Mouse (Mus musculus) gastrocnemius, adult 2 months (tissue): ENCODE results near the gene Copg2. TPM values are rescaled to one million over a fixed set of nuclear protein-coding genes. Genes with fewer than 3 reads are reported as not detected.

Source experiments
- DNase-seq: peaks from one replicate; pipeline ENCODE4 v3.0.0; 2022
- H3K27ac ChIP-seq: fragments of 200-600 bp; 2 replicates; pipeline ENCODE4 v1.8.1; 2022; ENCODE audit warnings: mild to moderate bottlenecking
- H3K4me3 ChIP-seq: fragments of 200-600 bp; 2 replicates; pipeline ENCODE4 v1.8.1; 2022; ENCODE audit warnings: mild to moderate bottlenecking, moderate library complexity
- CTCF ChIP-seq: fragments of 200-600 bp; IDR thresholded peaks from 2 replicates; pipeline ENCODE4 v1.8.1; 2022; ENCODE audit warnings: antibody characterized with exemption, mild to moderate bottlenecking, moderate library complexity
- intact Hi-C: fragments of 180-260 bp; cut with DNase I; formaldehyde crosslinking; loops from one replicate; pipeline ENCODE4 v1.15.1; 2025
- microRNA-seq: library from miRNA; unstranded; fragments of <30 nt; microRNA quantifications from one replicate; pipeline ENCODE4 v1.2.0, GENCODE M21; 2021
- total RNA-seq, 2 experiments: library from RNA; stranded (reverse); gene quantifications; 2 replicates each; pipeline ENCODE4 v1.2.3; 2021

Gene Copg2
- total RNA-seq, 2 experiments from 2014 or later, result 15.6 to 15.8 TPM

- Histone ChIP-seq H3K4me3 (peak overlapping the region; percentile 56), H3K27ac (no peak overlapping the region)
- no peak for DNase-seq
- intact Hi-C loops, result no loop called here
- TF ChIP-seq CTCF, result no peak
Observed at GRCm38 (mm10) chr6:30713896-30714295, 182.7 kb downstream of the Copg2 start.

- Histone ChIP-seq H3K27ac (no peak overlapping the region), H3K4me3 (peak overlapping the region; percentile 56)
- no peak for DNase-seq
- TF ChIP-seq CTCF, result no peak
- intact Hi-C loops, result no loop called here
Observed at GRCm38 (mm10) chr6:30713455-30713854, 183.1 kb downstream of the Copg2 start.

- H3K4me3 ChIP-seq, result no peak overlapping the region
- TF ChIP-seq CTCF, result no peak
- intact Hi-C loops, result no loop called here
- no peak for DNase-seq
- H3K27ac ChIP-seq, result no peak overlapping the region
Observed at GRCm38 (mm10) chr6:30712484-30712883, 184.1 kb downstream of the Copg2 start.

- TF ChIP-seq CTCF, result no peak
- no peak for DNase-seq
- intact Hi-C loops, result no loop called here
- Histone ChIP-seq H3K27ac (no peak overlapping the region), H3K4me3 (no peak overlapping the region)
Observed at GRCm38 (mm10) chr6:30711365-30711763, 185.2 kb downstream of the Copg2 start.

GRCm38 (mm10) chr6:30710371-30711364 lies 185.9 kb downstream of the Copg2 start:
- intact Hi-C loops, result no loop called here
- Histone ChIP-seq H3K4me3 (no peak overlapping the region), H3K27ac (no peak overlapping the region)
- DNase-seq, result no peak
- TF ChIP-seq CTCF, result no peak

GRCm38 (mm10) chr6:30709115-30709514 lies 187.5 kb downstream of the Copg2 start:
- no peak overlapping the region for H3K27ac ChIP-seq
- no peak for TF ChIP-seq CTCF
- intact Hi-C loops, result no loop called here
- no peak overlapping the region for H3K4me3 ChIP-seq
- no peak for DNase-seq

GRCm38 (mm10) chr6:30703977-30704602 lies 192.5 kb downstream of the Copg2 start:
- intact Hi-C loops, result no loop called here
- Histone ChIP-seq H3K4me3 (no peak overlapping the region), H3K27ac (no peak overlapping the region)
- no peak for TF ChIP-seq CTCF
- DNase-seq, result no peak

- intact Hi-C loops, result no loop called here
Observed at GRCm38 (mm10) chr6:30703476-30703875, 193.1 kb downstream of the Copg2 start.

GRCm38 (mm10) chr6:30702881-30703280 lies 193.7 kb downstream of the Copg2 start:
- Histone ChIP-seq H3K27ac (no peak overlapping the region), H3K4me3 (no peak overlapping the region)
- no peak for TF ChIP-seq CTCF
- intact Hi-C loops, result no loop called here
- no peak for DNase-seq

More at GRCm38 (mm10) chr6:30703476-30703875, 193.1 kb downstream of the Copg2 start:
- DNase-seq, result no peak
- H3K4me3 ChIP-seq, result no peak overlapping the region
- no peak overlapping the region for H3K27ac ChIP-seq
- no peak for TF ChIP-seq CTCF

GRCm38 (mm10) chr6:30700182-30700581 lies 196.4 kb downstream of the Copg2 start:
- intact Hi-C loops, result no loop called here
- DNase-seq, result no peak

GRCm38 (mm10) chr6:30698036-30698435 lies 198.6 kb downstream of the Copg2 start:
- no peak for DNase-seq
- intact Hi-C loops, result no loop called here
- TF ChIP-seq CTCF, result no peak
- Histone ChIP-seq H3K27ac (no peak overlapping the region), H3K4me3 (no peak overlapping the region)

More at GRCm38 (mm10) chr6:30700182-30700581, 196.4 kb downstream of the Copg2 start:
- no peak for TF ChIP-seq CTCF
- H3K4me3 ChIP-seq, result no peak overlapping the region; the same call in 1 of the 2 replicates
- H3K27ac ChIP-seq, result no peak overlapping the region

Small RNA genes lying within 50 kb of the gene (microRNA-seq; reads per million reads assigned to microRNA genes)
- gene Mir335, result 3,234 reads per million, percentile 86 among the genes with 10 or more reads in this experiment

Other genes with a start within 250 kb of the Copg2 start
- gene Cep41, start 203.0 kb downstream of the Copg2 start, total RNA-seq, result 1 to 10 TPM in 1 of 2 experiments, under 1 TPM in 1; 0.20 to 1.6 TPM
- 1 to 10 TPM; 1.6 to 2.4 TPM for gene Mest, start 173.2 kb downstream of the Copg2 start, total RNA-seq
- not detected for gene Tsga13, start 18.8 kb upstream of the Copg2 start, total RNA-seq
- under 1 TPM; 0.08 to 0.14 TPM for gene Klf14, start 62.3 kb upstream of the Copg2 start, total RNA-seq